Mouse (Mus musculus) urinary bladder, postnatal 36 days (tissue): Measurements from ENCODE around the gene Olfr1218.
"Not testable (repeated sequence)": the region's sequence is repeated elsewhere in the genome, so short reads cannot be mapped to it uniquely, and the experiment has no call there.

Experiments used
- DNase-seq, 2 experiments: peaks; one replicate each; pipeline ENCODE4 v3.0.0; 2022; ENCODE audit warnings: low spot score in 2 of 2, mixed read lengths in 1 of 2

Olfr1218 gene

DNA sequence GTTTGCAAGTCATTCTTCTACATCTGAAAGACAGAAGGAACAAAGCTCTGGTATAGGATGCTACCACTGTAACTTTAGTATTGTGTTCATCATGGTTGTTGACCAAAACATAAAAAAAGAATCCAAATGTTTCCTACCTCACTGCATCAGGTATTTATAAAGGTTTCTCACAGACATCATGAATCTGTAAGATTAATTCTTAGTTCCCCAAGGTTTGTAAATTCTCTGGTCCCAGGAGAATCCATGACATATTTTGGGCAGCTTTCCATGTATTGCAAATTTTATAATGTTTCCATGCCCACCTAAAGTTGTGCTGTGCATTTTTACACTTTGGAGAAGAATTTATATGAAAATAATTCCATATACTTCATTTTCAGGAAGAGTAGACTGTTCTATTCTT is at the start of gene Olfr1218:
Gene Olfr1218 (minus strand): TSS at position 101 of the 400 bp plus-strand sequence.
- no peak for DNase-seq

DNA sequence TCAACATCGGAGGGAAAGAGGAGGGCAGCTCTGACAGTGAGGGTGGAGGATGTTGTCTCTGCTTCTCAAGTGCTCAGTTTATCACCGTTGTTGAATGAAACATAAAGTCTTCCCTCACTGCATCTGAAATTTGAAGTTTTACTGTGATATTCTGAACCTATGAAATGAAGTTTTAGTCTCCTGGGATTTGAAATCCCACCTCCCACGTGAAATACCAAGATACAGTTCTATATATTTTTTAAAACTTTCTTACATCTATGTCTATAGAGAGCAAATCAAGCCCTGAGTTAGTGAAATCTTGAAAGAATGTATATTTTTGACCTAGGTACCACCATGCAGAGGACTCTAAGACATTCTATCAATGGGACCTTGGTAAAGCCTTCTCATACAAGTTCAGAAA is 45.7 kb upstream of the Olfr1218 start, which contains the start of gene Olfr1220:
Gene Olfr1220 (minus strand): TSS at position 101 of the 400 bp plus-strand sequence.
- DNase-seq, result no peak

GRCm38 (mm10) chr2:89105651-89106050 is 44.7 kb upstream of the Olfr1218 start:
- no peak for DNase-seq

GRCm38 (mm10) chr2:89093848-89094247 is 32.9 kb upstream of the Olfr1218 start:
- DNase-seq, result no peak

- no peak for DNase-seq
Observed at GRCm38 (mm10) chr2:89083413-89083812, 22.4 kb upstream of the Olfr1218 start, which contains the start of gene Olfr1219. Gene Olfr1219 (minus strand): TSS chr2:89083513.

GRCm38 (mm10) chr2:89081487-89081886 is 20.5 kb upstream of the Olfr1218 start:
- DNase-seq, result no peak

DNA sequence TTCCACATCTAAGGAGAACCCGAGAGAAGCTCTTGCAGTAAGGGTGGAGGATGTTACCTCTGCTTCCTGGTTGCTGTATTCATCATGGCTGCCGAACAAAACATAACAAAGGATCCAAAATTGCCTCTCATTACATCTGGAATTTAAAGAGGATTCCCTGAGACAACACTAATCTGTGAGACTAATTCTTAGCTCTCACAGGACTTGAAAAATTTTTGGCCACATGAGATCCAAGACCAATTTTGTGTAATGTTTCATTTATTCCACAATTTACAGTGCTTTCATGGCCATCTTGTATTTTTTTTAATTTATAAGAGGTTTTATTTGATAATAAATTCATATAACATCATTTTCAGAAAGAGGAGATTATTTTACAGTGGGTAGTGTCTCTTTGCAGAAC is 29.0 kb downstream of the Olfr1218 start, which contains the start of gene Olfr1217:
Gene Olfr1217 (minus strand): TSS at position 101 of the 400 bp plus-strand sequence.
- DNase-seq, result no peak

DNA sequence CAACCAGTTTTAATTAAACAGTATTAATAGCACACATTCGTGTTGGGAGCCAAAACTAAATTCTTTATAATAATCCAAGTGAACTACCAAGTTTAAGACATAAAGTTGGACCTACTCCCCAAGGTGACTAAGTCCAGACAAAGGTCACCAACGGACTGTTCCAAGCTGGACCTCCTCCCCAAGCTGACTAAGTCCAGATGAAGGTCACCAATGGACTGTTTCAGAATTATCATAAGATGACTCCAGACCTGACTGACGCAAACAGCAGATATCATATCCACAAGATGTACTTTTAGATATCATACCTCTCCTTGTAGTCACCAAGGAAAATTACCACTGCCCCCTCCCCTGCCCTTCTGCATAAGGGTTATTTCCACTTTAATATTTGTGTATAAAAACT is 39.6 kb downstream of the Olfr1218 start:
- not testable (repeated sequence) for DNase-seq

DNA sequence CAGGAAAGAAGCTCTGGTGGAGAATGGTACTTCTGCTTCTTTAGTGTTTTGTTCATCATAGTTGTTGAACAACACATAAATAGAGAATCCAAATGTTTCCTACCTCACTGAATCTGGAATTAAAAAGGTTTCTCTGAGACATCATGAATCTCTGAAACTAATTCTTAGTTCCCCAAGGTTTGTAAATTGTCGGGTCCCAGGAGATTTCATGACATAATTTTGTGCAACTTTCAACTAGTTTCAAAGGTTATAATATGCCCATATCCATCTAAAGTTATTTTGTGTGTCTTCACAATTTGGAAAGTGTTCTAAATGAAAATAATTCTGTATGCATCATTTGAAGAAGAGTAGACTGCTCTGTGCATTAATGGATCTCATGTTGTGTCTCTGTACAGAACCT is 42.7 kb downstream of the Olfr1218 start, which contains the start of gene Olfr1216:
Gene Olfr1216 (minus strand): TSS at position 101 of the 400 bp plus-strand sequence.
- DNase-seq, result no peak

- DNase-seq, result no peak
Observed at GRCm38 (mm10) chr2:89006873-89007272, 54.1 kb downstream of the Olfr1218 start, which contains the start of gene Olfr1215. Gene Olfr1215 (minus strand): TSS chr2:89006973.
